Mouse (Mus musculus): Measurements from ENCODE around the gene Eif4e.

Gene Eif4e

GRCm38 (mm10) chr3:138586213-138586612 is 60.2 kb downstream of the Eif4e start:
- DNase-seq (ENCODE audit: low spot score) = no peak

GRCm38 (mm10) chr3:138587137-138587536 is 61.2 kb downstream of the Eif4e start:
- no peak for DNase-seq (ENCODE audit: low spot score)

- DNase-seq (ENCODE audit: low spot score) = no peak
Observed at GRCm38 (mm10) chr3:138588001-138588400, 62.0 kb downstream of the Eif4e start.

- DNase-seq (ENCODE audit: low spot score) = no peak
Observed at GRCm38 (mm10) chr3:138591002-138591401, 65.0 kb downstream of the Eif4e start.

GRCm38 (mm10) chr3:138591806-138592365 is 65.9 kb downstream of the Eif4e start:
- no peak for DNase-seq (ENCODE audit: low spot score)

- no peak for DNase-seq (ENCODE audit: low spot score)
Observed at GRCm38 (mm10) chr3:138593131-138593530, 67.2 kb downstream of the Eif4e start.

- DNase-seq (ENCODE audit: low spot score) = no peak
Observed at GRCm38 (mm10) chr3:138593911-138594310, 67.9 kb downstream of the Eif4e start.

- no peak for DNase-seq (ENCODE audit: low spot score)
Observed at GRCm38 (mm10) chr3:138601076-138601475, 75.1 kb downstream of the Eif4e start.

GRCm38 (mm10) chr3:138605132-138605531 is 79.2 kb downstream of the Eif4e start:
- no peak for DNase-seq (ENCODE audit: low spot score)

GRCm38 (mm10) chr3:138608665-138609064 is 82.7 kb downstream of the Eif4e start:
- DNase-seq (ENCODE audit: low spot score) = no peak
